Mouse (Mus musculus) ES-E14 (cell line): Measurements from ENCODE around the gene Wnk2. TPM values are rescaled to one million over a fixed set of nuclear protein-coding genes. Genes with fewer than 3 reads are reported as not detected.

Experiments
- DNase-seq: peaks from one replicate; pipeline ENCODE4 v3.0.0-alpha.2; 2013; ENCODE audit warnings: low read depth, low spot score
- H3K27ac ChIP-seq: 2 replicates; pipeline ENCODE4 v1.5.1; 2012; ENCODE audit warnings: low read depth, mild to moderate bottlenecking, low read length, moderate library complexity, mixed read lengths; ENCODE audit not compliant: poor library complexity, insufficient read depth, severe bottlenecking
- H3K36me3 ChIP-seq: 2 replicates; pipeline ENCODE4 v1.6.1; 2012; ENCODE audit warnings: mild to moderate bottlenecking, low read length, moderate library complexity, mixed read lengths; ENCODE audit not compliant: control insufficient read depth, poor library complexity, insufficient read depth, severe bottlenecking
- H3K4me1 ChIP-seq, 2 experiments: fragments of 150-350 bp in 1 of 2; sonication (generic) in 1 of 2; 2 replicates each; pipeline ENCODE4 v1.6.1; 2012; ENCODE audit warnings: low read length in 2 of 2, mild to moderate bottlenecking in 1 of 2, mixed read lengths in 1 of 2; ENCODE audit not compliant: control insufficient read depth in 2 of 2, insufficient read depth in 2 of 2, poor library complexity in 1 of 2
- H3K4me3 ChIP-seq, 2 experiments: fragments of 150-350 bp in 1 of 2; sonication (generic) in 1 of 2; 2 replicates each; pipeline ENCODE4 v1.5.1; 2012; ENCODE audit warnings: low read length in 2 of 2, low read depth in 1 of 2, mild to moderate bottlenecking in 1 of 2, mixed read lengths in 1 of 2; ENCODE audit not compliant: insufficient read depth in 1 of 2, poor library complexity in 1 of 2, severe bottlenecking in 1 of 2
- H3K9ac ChIP-seq: 2 replicates; pipeline ENCODE4 v1.6.1; 2012; ENCODE audit warnings: low read depth, mild to moderate bottlenecking, low read length, mixed read lengths; ENCODE audit not compliant: poor library complexity, insufficient read depth, severe bottlenecking
- H3K9me3 ChIP-seq: fragments of 150-350 bp; sonication (generic); 2 replicates; pipeline ENCODE4 v1.6.1; 2012; ENCODE audit warnings: low read depth, mild to moderate bottlenecking, low read length; ENCODE audit not compliant: control insufficient read depth, insufficient read depth
- CHD2 ChIP-seq: IDR thresholded peaks from 2 replicates; pipeline ENCODE4 v1.6.1; 2014; ENCODE audit warnings: mild to moderate bottlenecking, low read depth, low read length, inconsistent platforms
- HCFC1 ChIP-seq: IDR thresholded peaks from 2 replicates; pipeline ENCODE4 v1.6.1; 2012; ENCODE audit warnings: low read length, inconsistent platforms, borderline replicate concordance; ENCODE audit not compliant: insufficient read depth
- MAFK ChIP-seq: IDR thresholded peaks from 2 replicates; pipeline ENCODE4 v1.6.1; 2014; ENCODE audit warnings: mild to moderate bottlenecking, low read depth, low read length, inconsistent platforms; ENCODE audit not compliant: insufficient read depth
- ZC3H11A ChIP-seq: IDR thresholded peaks from 2 replicates; pipeline ENCODE4 v1.6.1; 2012; ENCODE audit warnings: low read depth, mild to moderate bottlenecking, inconsistent platforms, low read length, borderline replicate concordance
- ZNF384 ChIP-seq: IDR thresholded peaks from 2 replicates; pipeline ENCODE4 v1.6.1; 2012; ENCODE audit warnings: low read depth, low read length, inconsistent platforms
- in situ Hi-C, 2 experiments: fragments of 600-800 bp; cut with MboI; formaldehyde crosslinking; loops; one replicate each; pipeline ENCODE4 v1.15.1; 2025; ENCODE audit warnings: low sequenced_read_pairs in 2 of 2, inconsistent platforms in 1 of 2; ENCODE audit not compliant: unreplicated experiment in 2 of 2
- total RNA-seq: library from RNA; depleted of rRNA; stranded (reverse); fragments of 300-350 nt; gene quantifications from 2 replicates; pipeline ENCODE4 v1.2.3, GENCODE M21; 2012

Gene Wnk2
- total RNA-seq, 1 experiment: 1.6 TPM

DNA sequence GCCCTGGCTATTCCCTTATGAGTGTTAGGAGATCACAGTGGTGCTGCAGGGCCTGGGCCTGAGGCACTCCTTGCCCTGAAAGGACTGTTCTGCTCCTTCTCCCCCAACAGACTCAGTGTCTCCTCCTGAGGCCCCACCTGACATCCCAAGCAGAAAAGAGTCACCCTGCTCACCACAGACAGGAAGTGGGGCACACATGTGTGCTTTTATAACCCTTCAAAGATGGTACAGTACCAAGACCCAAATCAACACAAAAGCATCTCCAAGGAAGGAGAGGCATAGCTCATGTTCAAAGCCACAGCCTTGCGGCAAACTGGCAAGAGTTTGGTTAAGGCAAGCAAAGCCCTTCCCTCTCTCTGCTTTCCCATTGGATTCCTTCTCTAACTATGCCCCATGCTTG, 57.6 kb downstream of the Wnk2 start:
- no peak overlapping the region for H3K9ac ChIP-seq
- H3K9me3 ChIP-seq: no peaks in the 10 kb centered on the region
- in situ Hi-C loops: no loop called here
- H3K4me3 ChIP-seq: no peak overlapping the region
- no peaks in the 10 kb centered on the region for H3K36me3 ChIP-seq
- H3K4me1 ChIP-seq: no peaks in the 10 kb centered on the region
- TF ChIP-seq HCFC1 (no peak), CHD2 (no peak), MAFK (no peak), ZC3H11A (no peak), ZNF384 (no peak)
- H3K27ac ChIP-seq: no peak overlapping the region
- no peak for DNase-seq

DNA sequence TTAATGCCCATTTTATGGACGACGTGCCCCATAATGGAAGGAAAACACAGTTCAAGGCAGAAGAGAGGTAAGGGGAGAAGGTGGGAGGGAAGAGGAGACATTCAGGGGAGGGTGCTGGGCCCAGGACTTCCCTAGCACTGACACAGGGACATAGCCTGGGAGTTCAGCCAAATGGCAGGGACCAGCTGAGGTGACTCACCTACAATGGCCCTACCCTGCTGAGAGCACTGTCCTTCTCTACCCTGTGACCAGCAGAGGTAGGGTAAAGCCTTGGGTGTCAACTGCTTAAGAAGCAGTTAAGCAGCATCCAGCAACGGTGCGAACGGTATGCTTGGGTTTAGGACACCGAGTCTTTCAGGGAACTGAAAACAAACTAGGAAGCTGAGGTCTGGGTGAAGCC, 58.9 kb downstream of the Wnk2 start:
- no peak overlapping the region for H3K27ac ChIP-seq
- H3K4me1 ChIP-seq: no peaks in the 10 kb centered on the region
- H3K4me3 ChIP-seq: no peak overlapping the region
- no peaks in the 10 kb centered on the region for H3K9me3 ChIP-seq
- no peaks in the 10 kb centered on the region for H3K36me3 ChIP-seq
- in situ Hi-C loops: no loop called here
- no peak for DNase-seq
- TF ChIP-seq ZNF384: no peak
- TF ChIP-seq HCFC1: no peak
- no peak for TF ChIP-seq ZC3H11A
- TF ChIP-seq CHD2: no peak
- no peak for TF ChIP-seq MAFK
- no peak overlapping the region for H3K9ac ChIP-seq

DNA sequence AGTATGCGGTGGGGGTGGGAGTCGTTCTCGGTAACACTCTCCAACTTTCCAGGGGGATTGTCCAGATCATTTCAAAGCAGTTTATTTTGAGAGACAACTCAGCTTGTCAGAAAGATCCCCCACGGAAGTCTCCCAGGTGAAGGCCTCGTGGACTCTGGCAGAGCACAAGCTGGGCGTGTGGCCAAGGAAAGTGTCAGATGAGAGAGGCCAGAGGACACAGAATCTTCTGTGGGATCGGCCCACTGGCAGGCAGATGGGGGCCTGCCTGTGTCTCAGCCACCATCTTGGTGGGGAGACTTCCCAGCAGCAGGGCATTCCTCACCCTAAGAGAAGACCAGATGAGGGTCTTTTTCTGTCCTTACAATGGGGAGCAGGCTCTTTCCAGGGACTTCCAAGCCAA, 60.4 kb downstream of the Wnk2 start:
- Histone ChIP-seq H3K4me3 (no peak overlapping the region), H3K36me3 (no peaks in the 10 kb centered on the region), H3K9me3 (no peaks in the 10 kb centered on the region), H3K27ac (no peak overlapping the region), H3K9ac (no peak overlapping the region), H3K4me1 (no peaks in the 10 kb centered on the region)
- no peak for DNase-seq
- in situ Hi-C loops: no loop called here
- no peak for TF ChIP-seq HCFC1
- no peak for TF ChIP-seq ZNF384
- no peak for TF ChIP-seq ZC3H11A
- TF ChIP-seq MAFK: no peak
- TF ChIP-seq CHD2: no peak

DNA sequence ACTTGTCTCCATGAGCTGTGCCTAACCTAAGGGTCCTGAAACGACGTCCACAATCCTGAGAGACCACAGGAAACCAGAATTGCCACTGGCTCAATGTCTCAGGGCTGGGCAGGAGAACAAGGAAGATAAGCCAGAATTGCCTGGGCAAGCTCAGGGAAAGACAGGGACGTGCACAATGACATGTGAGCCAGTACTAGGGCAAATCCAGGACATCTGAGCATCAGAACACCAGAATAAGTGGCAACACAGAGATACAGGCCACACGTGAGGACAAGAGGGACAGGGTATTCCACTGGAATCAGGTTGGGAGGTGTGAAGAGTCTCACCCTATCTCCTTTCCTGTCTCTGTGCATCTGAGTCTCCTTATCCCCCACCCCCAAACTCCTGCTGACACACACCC, 61.4 kb downstream of the Wnk2 start:
- H3K4me1 ChIP-seq: no peaks in the 10 kb centered on the region
- no peaks in the 10 kb centered on the region for H3K36me3 ChIP-seq
- TF ChIP-seq MAFK: no peak
- TF ChIP-seq ZC3H11A: no peak
- TF ChIP-seq HCFC1: no peak
- no peak for TF ChIP-seq CHD2
- TF ChIP-seq ZNF384: no peak
- no peaks in the 10 kb centered on the region for H3K9me3 ChIP-seq
- H3K27ac ChIP-seq: no peak overlapping the region
- H3K4me3 ChIP-seq: no peak overlapping the region
- in situ Hi-C loops: no loop called here
- DNase-seq: no peak
- no peak overlapping the region for H3K9ac ChIP-seq

DNA sequence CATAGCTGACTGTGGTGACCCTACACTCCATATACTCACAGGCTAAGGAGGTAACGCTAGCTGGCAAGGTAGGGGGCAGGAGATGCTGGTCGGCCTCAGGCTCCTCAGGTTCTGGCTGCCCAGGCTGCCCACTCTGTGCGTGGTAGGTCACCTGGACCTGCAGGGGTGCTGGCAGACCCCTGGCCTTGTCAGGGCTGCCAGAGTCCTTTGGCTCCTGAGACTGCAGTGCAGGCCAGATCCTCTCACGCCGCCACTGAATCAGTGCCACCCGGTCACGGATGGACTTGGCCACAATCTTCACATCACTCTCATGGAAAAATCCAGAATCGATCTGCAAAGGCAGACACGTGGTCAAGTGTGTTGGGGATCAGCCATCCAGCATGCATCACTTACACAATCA, 62.6 kb downstream of the Wnk2 start:
- Histone ChIP-seq H3K4me3 (no peak overlapping the region), H3K36me3 (no peaks in the 10 kb centered on the region), H3K9ac (no peak overlapping the region), H3K9me3 (no peaks in the 10 kb centered on the region), H3K4me1 (no peaks in the 10 kb centered on the region), H3K27ac (no peak overlapping the region)
- in situ Hi-C loops: no loop called here
- TF ChIP-seq CHD2 (no peak), ZNF384 (no peak), MAFK (no peak), HCFC1 (no peak), ZC3H11A (no peak)
- DNase-seq: no peak
